Mouse (Mus musculus) embryonic facial prominence, embryonic 15.5 days (tissue): ENCODE results near the gene Fat3. TPM values are rescaled to one million over a fixed set of nuclear protein-coding genes. Genes with fewer than 3 reads are reported as not detected.

Experiments
- ATAC-seq: fragments of 200-750 bp; cut with Nextera tagmentation; 2 replicates; pipeline ENCODE4 v1.8.0; 2017; ENCODE audit warnings: low read depth, moderate TSS enrichment; ENCODE audit not compliant: insufficient number of reproducible peaks, low FRiP score, low TSS enrichment
- H3K27ac ChIP-seq: fragments of 300-500 bp; sonication (generic); replicated peaks from 2 replicates; pipeline ENCODE4 v1.5.1; 2015; ENCODE audit warnings: mild to moderate bottlenecking, inconsistent platforms
- H3K27me3 ChIP-seq: fragments of 300-500 bp; sonication (generic); 2 replicates; pipeline ENCODE4 v1.6.1; 2015; ENCODE audit warnings: inconsistent platforms
- H3K36me3 ChIP-seq: fragments of 300-500 bp; sonication (generic); 2 replicates; pipeline ENCODE4 v1.6.1; 2015; ENCODE audit warnings: mild to moderate bottlenecking, inconsistent platforms
- H3K4me1 ChIP-seq: fragments of 300-500 bp; sonication (generic); 2 replicates; pipeline ENCODE4 v1.6.1; 2015; ENCODE audit warnings: inconsistent platforms
- H3K4me2 ChIP-seq: fragments of 300-500 bp; sonication (generic); replicated peaks from 2 replicates; pipeline ENCODE4 v1.6.1; 2015; ENCODE audit warnings: mild to moderate bottlenecking, inconsistent platforms
- H3K4me3 ChIP-seq: fragments of 300-500 bp; sonication (generic); replicated peaks from 2 replicates; pipeline ENCODE4 v1.5.1; 2015; ENCODE audit warnings: mild to moderate bottlenecking, inconsistent platforms
- H3K9ac ChIP-seq: fragments of 300-500 bp; sonication (generic); 2 replicates; pipeline ENCODE4 v1.6.1; 2015; ENCODE audit warnings: inconsistent platforms
- H3K9me3 ChIP-seq: fragments of 300-500 bp; sonication (generic); replicated peaks from 2 replicates; pipeline ENCODE4 v1.6.1; 2016; ENCODE audit warnings: inconsistent platforms
- WGBS: fragments of 180-500 bp; shearing (Covaris S2); methylation state at CpG from one replicate; pipeline ENCODE4 v1.1.7; 2015; 5-methylcytosine and 5-hydroxymethylcytosine counted together
- polyA plus RNA-seq: library from polyadenylated mRNA; unstranded; fragments of >200 nt; fragmentation: Nextera tagmentation; extraction: Ambion mirVana; gene quantifications from 2 replicates; pipeline ENCODE4 v1.2.1, GENCODE M21; 2015

Gene Fat3
- polyA plus RNA-seq, 1 experiment from 2014 or later = 3.2 TPM

DNA sequence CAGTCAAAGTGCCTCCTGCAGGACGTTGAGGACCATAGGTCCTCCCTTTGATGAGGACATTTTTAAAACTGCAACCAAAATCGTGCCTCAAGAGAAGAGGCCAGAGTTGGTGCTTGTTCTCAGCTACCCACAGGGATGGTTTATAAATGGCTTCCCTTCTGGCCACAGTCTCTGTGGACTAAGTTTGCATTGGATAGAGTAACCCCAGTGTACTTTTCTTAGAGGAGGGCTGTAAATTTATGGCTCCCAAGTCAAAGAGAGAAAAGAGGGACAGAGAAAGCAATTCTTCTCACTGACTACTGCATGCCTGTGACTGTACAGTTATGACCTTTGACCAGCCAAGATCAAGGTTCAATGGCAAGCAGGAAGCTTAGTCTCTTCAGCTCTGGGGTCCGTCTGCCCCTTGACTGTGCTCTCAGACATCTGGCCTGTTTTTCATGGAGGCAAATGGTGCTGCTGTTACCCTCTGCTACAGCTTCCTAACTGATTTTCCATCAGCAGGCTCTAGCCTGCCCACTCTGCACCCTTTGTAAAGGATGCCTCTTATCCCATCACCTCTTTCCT is 542.8 kb downstream of the Fat3 start:
- H3K9me3 ChIP-seq = no peaks in the 10 kb centered on the region
- ATAC-seq = no peak
- H3K36me3 ChIP-seq = no peaks in the 10 kb centered on the region
- H3K4me2 ChIP-seq = no peak overlapping the region
- whole genome bisulfite sequencing = 54% methylated on average over 3 of the region's 3 CpGs
- no peak overlapping the region for H3K4me3 ChIP-seq
- H3K27ac ChIP-seq = no peak overlapping the region
- no peak overlapping the region for H3K9ac ChIP-seq
- H3K27me3 ChIP-seq = no peaks in the 10 kb centered on the region
- H3K4me1 ChIP-seq = no peaks in the 10 kb centered on the region

DNA sequence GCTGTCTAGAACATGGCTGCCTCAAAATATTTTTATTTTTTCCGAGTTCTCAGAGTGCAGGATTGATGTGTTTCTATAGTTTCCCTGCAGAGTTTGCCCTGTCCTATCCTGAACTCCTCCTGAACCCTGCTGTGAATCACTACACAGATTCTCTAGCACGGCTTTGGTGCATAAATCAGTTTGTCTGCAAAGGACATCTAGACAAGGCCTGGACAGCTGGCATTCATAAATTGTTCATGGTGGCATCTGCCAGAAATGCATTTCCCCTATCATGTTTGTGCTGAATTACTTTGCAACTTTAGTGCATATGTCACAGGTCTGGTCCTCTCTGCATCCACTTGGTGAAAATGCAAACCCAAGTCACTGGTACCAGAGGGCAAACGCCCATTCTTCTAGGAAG is 543.3 kb downstream of the Fat3 start:
- no peaks in the 10 kb centered on the region for H3K4me1 ChIP-seq
- no peaks in the 10 kb centered on the region for H3K9me3 ChIP-seq
- H3K4me3 ChIP-seq = no peak overlapping the region
- no peak overlapping the region for H3K9ac ChIP-seq
- WGBS = 68% methylated on average over 3 of the region's 3 CpGs
- no peak for ATAC-seq
- no peak overlapping the region for H3K27ac ChIP-seq
- no peaks in the 10 kb centered on the region for H3K27me3 ChIP-seq
- H3K4me2 ChIP-seq = no peak overlapping the region
- no peaks in the 10 kb centered on the region for H3K36me3 ChIP-seq

DNA sequence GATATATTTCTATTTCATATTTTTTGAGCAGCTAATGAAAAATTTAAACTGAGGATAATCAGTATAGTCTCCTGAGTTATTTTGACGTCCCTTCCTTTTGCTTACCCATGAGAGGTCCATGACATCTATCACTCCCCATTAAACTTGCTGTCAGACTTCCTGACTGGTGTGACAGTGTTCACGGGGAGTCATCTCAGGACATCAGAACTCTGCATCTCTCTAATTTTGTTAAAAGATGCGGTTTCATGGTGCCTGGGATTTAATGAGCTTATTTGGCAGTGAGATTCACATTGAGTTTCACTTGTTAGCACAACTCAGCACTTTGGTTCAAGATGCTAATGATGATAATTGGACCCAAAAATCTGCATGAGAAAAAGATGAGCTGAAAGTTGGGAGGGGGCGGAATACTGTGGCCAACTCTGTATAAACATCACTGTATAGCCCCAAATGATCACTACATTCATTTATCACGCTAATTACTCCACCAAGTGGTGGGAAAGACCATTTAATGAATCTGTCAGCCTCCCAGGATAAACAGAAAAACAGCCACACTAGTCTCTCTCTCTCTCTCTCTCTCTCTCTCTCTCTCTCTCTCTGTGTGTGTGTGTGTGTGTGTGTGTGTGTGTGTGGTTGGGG is 545.8 kb downstream of the Fat3 start:
- Histone ChIP-seq H3K9me3 (no peaks in the 10 kb centered on the region), H3K4me3 (no peak overlapping the region), H3K9ac (no peak overlapping the region), H3K27me3 (no peaks in the 10 kb centered on the region), H3K4me2 (no peak overlapping the region), H3K27ac (no peak overlapping the region), H3K36me3 (no peaks in the 10 kb centered on the region), H3K4me1 (no peaks in the 10 kb centered on the region)
- WGBS = 66% methylated on average over 5 of the region's 5 CpGs
- ATAC-seq = no peak

DNA sequence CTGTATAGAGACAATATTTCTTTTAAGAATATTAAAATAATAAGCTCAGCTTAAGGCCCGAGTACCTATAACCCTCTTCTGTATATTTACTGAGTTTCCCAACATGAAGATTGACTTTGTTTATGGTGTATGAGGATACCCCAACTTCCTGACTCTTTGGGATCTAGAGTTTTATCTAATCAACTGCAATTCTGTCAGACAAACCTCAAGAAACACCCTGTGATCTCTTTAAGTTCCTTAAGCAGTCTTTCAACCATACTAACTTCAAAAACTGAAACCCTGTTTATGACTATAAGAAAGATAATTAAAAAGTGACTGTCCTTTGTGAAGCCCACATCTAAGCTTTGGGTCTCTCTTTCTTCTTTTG is 546.8 kb downstream of the Fat3 start:
- ATAC-seq = no peak
- Histone ChIP-seq H3K4me1 (no peaks in the 10 kb centered on the region), H3K4me3 (no peak overlapping the region), H3K9ac (no peak overlapping the region), H3K27me3 (no peaks in the 10 kb centered on the region), H3K9me3 (no peaks in the 10 kb centered on the region), H3K27ac (no peak overlapping the region), H3K4me2 (no peak overlapping the region), H3K36me3 (no peaks in the 10 kb centered on the region)
- 66% methylated on average over 1 of the region's 1 CpGs for WGBS

DNA sequence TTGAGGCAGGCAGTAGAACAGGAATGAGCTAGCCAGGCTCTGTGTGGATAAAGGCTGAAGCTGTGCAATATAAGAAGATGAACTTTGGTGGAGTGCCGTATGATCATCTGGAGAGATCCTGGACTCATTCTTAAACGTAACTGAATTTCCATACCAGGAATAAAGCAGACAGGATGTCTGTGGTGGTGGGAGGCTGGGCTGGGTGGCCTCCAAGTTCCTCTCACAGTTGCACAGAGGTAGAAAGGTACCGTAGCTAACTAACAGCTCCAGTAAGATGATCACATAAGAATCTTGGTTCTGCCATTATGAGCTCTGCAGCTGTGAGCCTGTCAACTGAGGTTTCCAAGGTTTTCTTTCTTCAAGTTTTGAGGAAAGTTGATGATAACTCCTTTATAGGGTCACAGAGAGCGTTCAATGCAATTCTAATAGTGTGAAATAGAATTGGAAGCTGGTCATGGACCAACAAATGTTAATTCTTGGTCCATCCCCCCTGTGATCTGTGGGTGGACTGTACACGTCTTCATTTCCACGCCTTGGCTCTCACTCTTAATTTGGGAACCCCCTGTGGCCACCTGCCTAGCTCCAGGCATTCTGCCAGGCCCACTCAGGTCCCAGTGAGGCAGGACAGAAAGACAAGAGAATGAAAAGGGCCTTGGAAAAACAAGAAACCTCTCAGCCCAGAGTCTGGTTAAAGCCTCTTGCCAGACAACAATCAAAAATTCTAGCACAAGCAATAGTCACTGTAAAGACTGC is 547.3 kb downstream of the Fat3 start:
- 63% methylated on average over 6 of the region's 6 CpGs for WGBS

DNA sequence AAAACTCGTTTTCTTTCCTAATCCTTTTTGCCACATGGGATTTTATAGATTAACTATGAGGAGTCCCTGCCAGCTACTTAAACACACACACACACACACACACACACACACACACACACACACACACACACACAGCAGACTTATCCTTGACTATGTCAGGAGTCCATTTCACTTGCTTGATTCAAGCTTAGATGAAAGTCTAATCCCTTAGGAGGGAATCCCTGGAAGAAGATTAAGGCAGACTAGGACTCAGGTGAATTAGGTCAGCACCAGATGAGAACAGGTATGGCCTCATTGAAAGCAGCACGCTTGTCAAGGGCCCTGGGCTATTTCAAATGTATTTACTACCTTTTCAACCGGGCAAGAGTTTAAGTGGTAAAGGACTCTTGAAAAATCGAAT is 553.0 kb downstream of the Fat3 start:
- no peak overlapping the region for H3K4me2 ChIP-seq
- no peak overlapping the region for H3K4me3 ChIP-seq
- no peaks in the 10 kb centered on the region for H3K4me1 ChIP-seq
- WGBS = 76% methylated on average over 4 of the region's 4 CpGs
- no peak for ATAC-seq
- no peaks in the 10 kb centered on the region for H3K27me3 ChIP-seq
- H3K9ac ChIP-seq = no peak overlapping the region
- no peak overlapping the region for H3K27ac ChIP-seq
- H3K9me3 ChIP-seq = no peaks in the 10 kb centered on the region
- no peaks in the 10 kb centered on the region for H3K36me3 ChIP-seq

More for the DNA sequence above, 547.3 kb downstream of the Fat3 start:
- Histone ChIP-seq H3K27ac (no peak overlapping the region), H3K27me3 (no peaks in the 10 kb centered on the region), H3K4me1 (no peaks in the 10 kb centered on the region), H3K36me3 (no peaks in the 10 kb centered on the region), H3K9me3 (no peaks in the 10 kb centered on the region), H3K4me2 (no peak overlapping the region), H3K9ac (no peak overlapping the region), H3K4me3 (no peak overlapping the region)
- ATAC-seq = no peak

DNA sequence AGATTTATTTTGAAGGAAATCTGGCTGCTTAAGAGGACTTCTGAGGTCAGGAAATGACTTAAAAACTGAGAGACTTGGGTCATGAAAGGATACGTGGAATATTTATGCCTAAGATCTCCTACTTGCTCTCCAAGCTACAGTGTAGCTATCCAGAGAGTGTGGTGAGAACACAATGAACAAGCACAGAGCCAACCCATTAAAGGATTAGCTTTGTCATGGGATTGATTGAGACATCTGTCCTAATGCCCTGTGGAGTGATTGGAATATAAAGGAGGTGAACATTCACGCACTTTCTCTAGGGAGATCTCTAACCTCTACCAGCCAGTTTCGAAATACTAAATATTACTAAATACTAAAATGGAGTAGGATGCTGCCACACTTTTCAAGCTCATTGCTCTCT is 556.9 kb downstream of the Fat3 start:
- Histone ChIP-seq H3K9me3 (no peaks in the 10 kb centered on the region), H3K4me2 (no peak overlapping the region), H3K4me1 (no peaks in the 10 kb centered on the region), H3K36me3 (no peaks in the 10 kb centered on the region), H3K27ac (no peak overlapping the region), H3K27me3 (no peaks in the 10 kb centered on the region), H3K9ac (no peak overlapping the region), H3K4me3 (no peak overlapping the region)
- 63% methylated on average over 3 of the region's 3 CpGs for WGBS
- no peak for ATAC-seq

DNA sequence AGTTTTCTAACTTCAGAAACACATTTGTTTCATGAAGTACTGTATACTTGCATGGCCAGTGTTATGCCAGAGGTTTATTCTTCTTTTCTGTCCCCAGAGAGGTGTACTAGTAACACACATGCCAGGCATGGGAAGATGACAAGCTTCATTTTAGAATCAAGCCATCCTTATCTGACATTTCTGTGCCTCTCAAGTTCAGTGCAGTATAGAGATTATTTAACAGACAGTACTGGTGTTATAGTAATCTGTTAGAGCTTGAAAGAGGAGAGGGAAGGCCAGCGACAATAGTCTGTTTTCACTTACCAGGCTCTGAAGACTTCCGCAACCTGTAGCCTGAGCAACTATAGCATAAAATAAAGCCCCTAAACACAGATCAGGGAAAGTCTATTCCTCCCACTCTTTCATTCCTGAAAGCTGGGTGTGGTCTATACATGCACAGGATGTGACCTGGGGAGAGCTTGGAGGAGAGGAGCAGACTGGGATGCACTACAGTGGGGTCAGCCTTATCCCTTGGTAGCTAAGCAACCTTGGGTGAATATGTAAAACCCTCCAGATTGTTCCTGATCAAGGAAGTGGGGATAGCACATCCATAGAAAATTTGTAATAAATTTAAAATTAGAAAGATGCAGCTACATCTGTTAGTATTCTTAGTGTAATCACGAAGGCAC is 557.5 kb downstream of the Fat3 start:
- H3K36me3 ChIP-seq = no peaks in the 10 kb centered on the region
- H3K9me3 ChIP-seq = no peaks in the 10 kb centered on the region
- no peak overlapping the region for H3K9ac ChIP-seq
- H3K4me1 ChIP-seq = no peaks in the 10 kb centered on the region
- H3K4me2 ChIP-seq = no peak overlapping the region
- no peak for ATAC-seq
- 73% methylated on average over 3 of the region's 3 CpGs for WGBS
- no peak overlapping the region for H3K4me3 ChIP-seq
- H3K27ac ChIP-seq = no peak overlapping the region
- H3K27me3 ChIP-seq = no peaks in the 10 kb centered on the region

DNA sequence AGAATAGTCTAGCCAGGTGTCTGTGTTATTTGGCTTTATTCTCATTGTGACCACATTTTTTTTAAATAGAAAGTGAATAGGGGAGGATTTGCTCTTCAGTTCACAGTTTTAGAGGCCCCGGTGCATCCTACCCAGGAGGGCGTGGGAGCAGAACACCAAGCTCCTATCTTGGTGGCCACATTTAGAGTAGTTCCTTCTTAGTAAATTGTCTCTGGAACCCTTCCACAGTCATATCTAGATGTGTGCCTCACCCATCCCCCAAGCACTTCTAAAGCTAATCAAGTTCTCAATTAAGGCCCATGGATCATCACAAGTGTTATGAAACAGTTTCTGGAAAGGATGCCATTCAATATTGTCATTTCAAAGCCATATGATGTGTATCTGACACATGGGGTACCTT is 559.3 kb downstream of the Fat3 start:
- H3K27ac ChIP-seq = no peak overlapping the region
- H3K27me3 ChIP-seq = no peaks in the 10 kb centered on the region
- 88% methylated on average over 2 of the region's 2 CpGs for WGBS
- H3K36me3 ChIP-seq = no peaks in the 10 kb centered on the region
- H3K9ac ChIP-seq = no peak overlapping the region
- no peak for ATAC-seq
- H3K4me1 ChIP-seq = no peaks in the 10 kb centered on the region
- no peak overlapping the region for H3K4me3 ChIP-seq
- no peak overlapping the region for H3K4me2 ChIP-seq
- H3K9me3 ChIP-seq = no peaks in the 10 kb centered on the region

DNA sequence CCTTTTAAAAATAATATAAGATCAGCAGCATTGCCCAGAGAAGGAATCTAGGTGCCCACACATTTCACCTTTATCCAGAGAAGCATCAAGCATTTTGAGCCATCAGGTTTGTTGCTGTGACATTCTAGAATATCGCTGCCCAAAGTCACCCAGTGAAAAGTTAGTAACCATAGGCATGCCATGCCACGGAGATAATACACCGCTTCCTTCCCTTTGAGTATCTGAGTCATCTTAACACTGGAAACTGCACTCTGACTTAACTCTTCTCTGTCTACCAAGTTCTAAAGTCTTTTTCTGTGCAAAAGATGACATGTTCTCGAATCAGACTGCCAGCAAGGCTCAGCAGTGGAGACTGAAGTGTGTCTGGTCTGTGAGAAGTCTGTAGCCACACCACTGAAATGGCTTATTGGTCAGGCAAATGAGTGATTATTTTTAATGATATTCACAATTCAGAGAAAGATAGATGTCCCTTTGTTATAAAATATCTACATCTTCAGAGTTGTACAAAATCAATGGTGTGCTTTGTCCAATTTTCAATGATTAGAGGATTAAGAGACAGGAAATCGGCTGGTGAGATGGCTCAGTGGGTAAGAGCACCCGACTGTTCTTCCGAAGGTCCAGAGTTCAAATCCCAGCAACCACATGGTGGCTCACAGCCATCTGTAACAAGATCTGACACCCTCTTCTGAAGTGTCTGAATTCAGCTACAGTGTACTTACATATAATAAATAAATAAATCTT is 560.0 kb downstream of the Fat3 start:
- no peaks in the 10 kb centered on the region for H3K9me3 ChIP-seq
- H3K4me2 ChIP-seq = no peak overlapping the region
- ATAC-seq = no peak
- no peak overlapping the region for H3K9ac ChIP-seq
- H3K36me3 ChIP-seq = no peaks in the 10 kb centered on the region
- 75% methylated on average over 7 of the region's 7 CpGs for WGBS
- H3K4me3 ChIP-seq = no peak overlapping the region
- no peaks in the 10 kb centered on the region for H3K4me1 ChIP-seq
- H3K27ac ChIP-seq = no peak overlapping the region
- no peaks in the 10 kb centered on the region for H3K27me3 ChIP-seq

DNA sequence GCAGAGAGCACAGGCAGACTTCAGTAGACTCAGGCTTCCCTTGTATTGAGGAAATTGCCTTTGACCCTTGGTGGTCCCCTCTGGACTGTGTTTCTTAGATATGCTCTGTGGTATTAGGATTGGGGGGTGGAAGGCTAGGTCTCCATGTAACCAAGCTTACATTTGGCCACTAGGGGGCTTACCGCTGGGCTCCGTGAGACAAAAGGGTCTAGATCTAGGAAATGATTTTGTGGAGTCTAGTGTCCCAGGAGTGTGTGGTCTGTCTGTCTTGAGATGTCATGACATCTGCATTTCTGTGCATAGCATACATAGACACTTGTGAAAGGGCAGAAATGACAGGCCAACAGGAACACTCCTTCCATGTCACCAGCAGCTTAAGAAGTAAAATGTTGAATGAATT is 561.5 kb downstream of the Fat3 start:
- ATAC-seq = no peak
- no peaks in the 10 kb centered on the region for H3K4me1 ChIP-seq
- H3K9ac ChIP-seq = no peak overlapping the region
- 54% methylated on average over 2 of the region's 2 CpGs for WGBS
- H3K27ac ChIP-seq = no peak overlapping the region
- H3K4me2 ChIP-seq = no peak overlapping the region
- H3K4me3 ChIP-seq = no peak overlapping the region
- no peaks in the 10 kb centered on the region for H3K27me3 ChIP-seq
- no peaks in the 10 kb centered on the region for H3K9me3 ChIP-seq
- no peaks in the 10 kb centered on the region for H3K36me3 ChIP-seq
